Mouse (Mus musculus) T-helper 17 cell (primary cell): ENCODE measurements at regions not wholly inside any gene's neighbourhood (a gene's known extent, or its start where the extent isn't known, plus 50 kb on each side); places are given as distances from the start of the nearest gene placed in this dataset.

Source experiments
- in situ Hi-C, 2 experiments: fragments of 300-600 bp; cut with MboI, MseI; formaldehyde crosslinking; loops; 1 replicate in 1 of 2; 2 replicates in 1 of 2; pipeline ENCODE4 v1.15.1; 2025; ENCODE audit warnings: high pct_unique_total_duplicates in 2 of 2

GRCm38 (mm10) chr7:51722420-51722819 is 100.6 kb downstream of the Slc17a6 start:
- in situ Hi-C loops, result loop anchor here in 1 of 2 experiments (5.0 kb wide), 1 partner anchor 255 kb away; no protein-coding TSS in a partner anchor

GRCm38 (mm10) chr7:51723955-51724354 is 102.1 kb downstream of the Slc17a6 start:
- in situ Hi-C loops, result loop anchor here in 1 of 2 experiments (5.0 kb wide), 1 partner anchor 253 kb away; no protein-coding TSS in a partner anchor

GRCm38 (mm10) chr7:51736285-51736684 is 114.5 kb downstream of the Slc17a6 start:
- in situ Hi-C loops, result no loop called here

- in situ Hi-C loops, result no loop called here
These were observed 117.8 kb downstream of the Slc17a6 start for GRCm38 (mm10) chr7:51739590-51739989.

- in situ Hi-C loops, result no loop called here
These were observed 119.1 kb downstream of the Slc17a6 start for GRCm38 (mm10) chr7:51740928-51741327.

- in situ Hi-C loops, result no loop called here
These were observed 119.1 kb upstream of the Gas2 start for GRCm38 (mm10) chr7:51742720-51743119.

- in situ Hi-C loops, result no loop called here
These were observed 116.2 kb upstream of the Gas2 start for GRCm38 (mm10) chr7:51745598-51745997.

- in situ Hi-C loops, result no loop called here
These were observed 113.0 kb upstream of the Gas2 start for GRCm38 (mm10) chr7:51748633-51749303.

GRCm38 (mm10) chr7:51749304-51750129 is 112.3 kb upstream of the Gas2 start:
- in situ Hi-C loops, result loop anchor here in 1 of 2 experiments (5.0 kb wide), 1 partner anchor 78 kb away; no protein-coding TSS in a partner anchor

- in situ Hi-C loops, result loop anchor here in 1 of 2 experiments (5.0 kb wide), 1 partner anchor 77 kb away; no protein-coding TSS in a partner anchor
These were observed 111.5 kb upstream of the Gas2 start for GRCm38 (mm10) chr7:51750271-51750670.

GRCm38 (mm10) chr7:51753062-51753461 is 108.8 kb upstream of the Gas2 start:
- in situ Hi-C loops, result loop anchor here in 1 of 2 experiments (5.0 kb wide), 1 partner anchor 74 kb away; no protein-coding TSS in a partner anchor

- in situ Hi-C loops, result loop anchor here in 1 of 2 experiments (5.0 kb wide), 1 partner anchor 73 kb away; no protein-coding TSS in a partner anchor
These were observed 107.5 kb upstream of the Gas2 start for GRCm38 (mm10) chr7:51754208-51754888.

GRCm38 (mm10) chr7:51756218-51756617 is 105.6 kb upstream of the Gas2 start:
- in situ Hi-C loops, result no loop called here

GRCm38 (mm10) chr7:51759536-51760153 is 102.2 kb upstream of the Gas2 start:
- in situ Hi-C loops, result no loop called here

- in situ Hi-C loops, result no loop called here
These were observed 94.7 kb upstream of the Gas2 start for GRCm38 (mm10) chr7:51767066-51767465.

- in situ Hi-C loops, result no loop called here
These were observed 89.6 kb upstream of the Gas2 start for GRCm38 (mm10) chr7:51771895-51772871.

- in situ Hi-C loops, result loop anchor here in 1 of 2 experiments (25.0 kb wide), 1 partner anchor 814 kb away; no protein-coding TSS in a partner anchor
These were observed 85.8 kb upstream of the Gas2 start for GRCm38 (mm10) chr7:51775968-51776367.

GRCm38 (mm10) chr7:51783070-51783776 is 78.6 kb upstream of the Gas2 start:
- in situ Hi-C loops, result loop anchor here in 1 of 2 experiments (25.0 kb wide), 1 partner anchor 821 kb away; no protein-coding TSS in a partner anchor
